Comparison of ENCODE assay signal across 9 mouse cellular contexts in the genomic region with DNA sequence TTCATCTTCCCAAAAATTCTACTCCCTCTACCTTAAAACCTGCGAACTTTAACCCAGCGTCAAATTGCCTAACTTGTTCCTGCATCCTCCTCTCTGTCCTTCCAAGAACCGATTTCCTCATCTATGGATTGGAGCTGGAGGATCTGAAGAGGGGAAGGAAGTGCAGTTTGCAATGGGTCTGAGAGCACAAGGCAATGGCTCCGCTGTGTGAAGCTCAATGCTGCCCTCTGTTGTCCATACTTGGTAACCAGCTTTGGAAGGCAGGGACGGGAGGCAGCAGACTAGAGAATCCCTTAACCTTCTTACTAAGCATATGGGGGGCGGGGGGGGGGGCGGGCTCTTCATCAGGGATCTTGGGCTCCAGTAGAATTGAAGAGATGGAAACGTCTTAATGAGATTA. TPM values are rescaled to one million over a fixed set of nuclear protein-coding genes. Genes with fewer than 3 reads are reported as not detected.
DNase-seq lines count a peak whose midpoint lies in the region; ATAC-seq and TF ChIP-seq lines count a peak whose summit lies in the region.
"Had no signal": no experiment of that assay in that cellular context is flagged by ENCODE, and none has a peak within 500 bp of the region (broad histone marks: within the 10 kb centered on the region; RNA-seq: fewer than 3 reads in every experiment).

No protein-coding gene starts in this region.

- DNase-seq in CD4-positive helper T cell, adult 2 months (ENCODE audit: low read depth, low spot score): peak; percentile 73
- peak; percentile 92 for DNase-seq in NIH3T3 (ENCODE audit: low read depth)
- peak; percentile 88 to 93 for DNase-seq in cerebellum, postnatal 10 days
- peak; percentile 55 for DNase-seq in gastrocnemius, postnatal 10 days
- peak; percentile 78 to 82 for DNase-seq in kidney, postnatal 4 days
- DNase-seq in lung, embryonic 14.5 days: peak; percentile 92
- peak; percentile 40 to 55 for DNase-seq in thymus, postnatal 36 days

- no peaks in the 10 kb centered on the region for H3K4me1 ChIP-seq in lung, embryonic 14.5 days (ENCODE audit: insufficient read depth)
- peaks cover 8% of the 10 kb centered on the region; the same call in 1 of the 2 replicates for H3K4me1 ChIP-seq in olfactory bulb, adult 2 months (ENCODE audit: control insufficient read depth, insufficient read depth, low read length)

- peak; percentile 91 for TF ChIP-seq CTCF in lung, embryonic 14.5 days (IDR thresholded peaks at IDR 0.05; ENCODE audit: low read depth)
- TF ChIP-seq CTCF in olfactory bulb, adult 2 months (IDR thresholded peaks at IDR 0.05; ENCODE audit: insufficient read depth, low read depth, low read length): peak; percentile 62

- TF ChIP-seq POLR2A in olfactory bulb, adult 2 months (IDR thresholded peaks at IDR 0.05; ENCODE audit: insufficient read depth, low read depth, low read length): no peak

- ATAC-seq in lung, embryonic 14.5 days (ENCODE audit: insufficient read depth): peak; percentile 59; the same call in 1 of the 2 replicates

- H3K9me3 ChIP-seq in lung, embryonic 14.5 days (ENCODE audit: low read depth, low read length): no peaks in the 10 kb centered on the region
- H3K9me3 ChIP-seq: heart, embryonic 15.5 days had no signal

- peaks cover 53% of the 10 kb centered on the region for H3K27me3 ChIP-seq in lung, embryonic 14.5 days (ENCODE audit: insufficient read depth, low read length)

- H3K4me2 ChIP-seq in lung, embryonic 14.5 days: no peak overlapping the region
- H3K4me2 ChIP-seq: heart, embryonic 15.5 days had no signal

- under 1% methylated on average over 8 of the region's 8 CpGs for WGBS in lung, embryonic 14.5 days
- whole genome bisulfite sequencing in olfactory bulb, adult 2 months: under 1% methylated on average over 8 of the region's 8 CpGs

- no peak overlapping the region for H3K9ac ChIP-seq in lung, embryonic 14.5 days
- H3K9ac ChIP-seq: heart, embryonic 15.5 days had no signal

- no peak overlapping the region for H3K27ac ChIP-seq in lung, embryonic 14.5 days (ENCODE audit: low read depth)
- H3K27ac ChIP-seq in olfactory bulb, adult 2 months (ENCODE audit: insufficient read depth, low read depth, low read length): no peak overlapping the region
- H3K27ac ChIP-seq: heart, embryonic 15.5 days had no signal

- no peak overlapping the region for H3K4me3 ChIP-seq in lung, embryonic 14.5 days (ENCODE audit: low read depth, low read length)
- no peak overlapping the region for H3K4me3 ChIP-seq in olfactory bulb, adult 2 months (ENCODE audit: insufficient read depth, low read depth, low read length)
- H3K4me3 ChIP-seq: heart, embryonic 15.5 days had no signal

- no peaks in the 10 kb centered on the region for H3K36me3 ChIP-seq in lung, embryonic 14.5 days (ENCODE audit: insufficient read depth)
- H3K36me3 ChIP-seq: heart, embryonic 15.5 days had no signal

RNA-seq across cellular contexts. Expression of a gene that starts 37.0 kb away (rescaled TPM):
- total RNA-seq in gastrocnemius, postnatal 10 days (2021): under 1 TPM; 0.68 to 0.75 TPM
- polyA plus RNA-seq in lung, embryonic 14.5 days (2014; fragmentation: Nextera tagmentation; extraction: Ambion mirVana): 6.3 and 8.0 TPM in 2 replicates
- not detected in 2 replicates for polyA plus RNA-seq in olfactory bulb, adult 2 months (2012; ENCODE audit: insufficient read depth, insufficient read length, low replicate concordance, missing spikeins)

RNA-seq across cellular contexts. Expression of a gene that starts 41.0 kb away (rescaled TPM):
- total RNA-seq in gastrocnemius, postnatal 10 days (2021): not detected
- polyA plus RNA-seq in lung, embryonic 14.5 days (2014; fragmentation: Nextera tagmentation; extraction: Ambion mirVana): not detected in 2 replicates
- polyA plus RNA-seq in olfactory bulb, adult 2 months (2012; ENCODE audit: insufficient read depth, insufficient read length, low replicate concordance, missing spikeins): not detected in 2 replicates
